Mouse (Mus musculus): ENCODE data around the gene Ppp1cc. TPM values are rescaled to one million over a fixed set of nuclear protein-coding genes. Genes with fewer than 3 reads are reported as not detected.
A peak's percentile ranks its signal among the peaks of the same experiment; 100 is the strongest.

Ppp1cc gene
- polyA plus RNA-seq, 2 experiments: 119 to 139 TPM

- TF ChIP-seq EP300 (IDR thresholded peaks at IDR 0.05; ENCODE audit: low read depth) (no peak), CTCF (IDR thresholded peaks at IDR 0.05; ENCODE audit: low read depth) (no peak)
- no peak for DNase-seq (ENCODE audit: low read depth in 3 of 3, low spot score in 3 of 3)
- Histone ChIP-seq H3K9ac (replicated peaks) (peak overlapping the region; percentile 9; the same call in 1 of the 2 replicates), H3K27ac (no peak overlapping the region), H3K36me3 (replicated peaks; ENCODE audit: control insufficient read depth, insufficient read depth, low read depth) (no peaks in the 10 kb centered on the region), H3K27me3 (ENCODE audit: control insufficient read depth, insufficient read depth, low read length) (no peaks in the 10 kb centered on the region), H3K9me3 (ENCODE audit: control insufficient read depth, low read length) (no peaks in the 10 kb centered on the region), H3K4me2 (ENCODE audit: low read depth) (peak overlapping the region; percentile 71), H3K4me1 (replicated peaks; ENCODE audit: control insufficient read depth in 2 of 2, insufficient read depth in 2 of 2, low read length in 1 of 2) (peaks cover 4 to 8% of the 10 kb centered on the region in 2 experiments; a peak in 1 of 4 replicates), H3K4me3 (ENCODE audit: insufficient read depth in 1 of 2, low read depth in 2 of 2, low read length in 2 of 2) (no peak overlapping the region)
- 57% methylated on average over 4 of the region's 4 CpGs for WGBS (ENCODE audit: insufficient replicate concordance)
- ATAC-seq (ENCODE audit: insufficient read depth): no peak
Observed at GRCm38 (mm10) chr5:122144825-122145224, 13.3 kb upstream of the Ppp1cc start.

- Histone ChIP-seq H3K9me3 (ENCODE audit: control insufficient read depth, low read length) (no peaks in the 10 kb centered on the region), H3K27ac (peak overlapping the region; percentile 58), H3K27me3 (ENCODE audit: control insufficient read depth, insufficient read depth, low read length) (no peaks in the 10 kb centered on the region), H3K4me3 (ENCODE audit: insufficient read depth in 1 of 2, low read depth in 2 of 2, low read length in 2 of 2) (peak overlapping the region; percentile 57 to 59), H3K9ac (replicated peaks) (peak overlapping the region; percentile 61), H3K4me2 (ENCODE audit: low read depth) (peak overlapping the region; percentile 71), H3K36me3 (replicated peaks; ENCODE audit: control insufficient read depth, insufficient read depth, low read depth) (no peaks in the 10 kb centered on the region), H3K4me1 (replicated peaks; ENCODE audit: control insufficient read depth in 2 of 2, insufficient read depth in 2 of 2, low read length in 1 of 2) (peaks cover 4 to 8% of the 10 kb centered on the region in 2 experiments; a peak in 1 of 4 replicates)
- WGBS (ENCODE audit: insufficient replicate concordance): 8% methylated on average over 15 of the region's 15 CpGs
- DNase-seq (ENCODE audit: low read depth in 3 of 3, low spot score in 3 of 3): peak in 1 of 3 experiments; percentile 63
- TF ChIP-seq EP300 (IDR thresholded peaks at IDR 0.05; ENCODE audit: low read depth): 0 out of 2 replicates have a peak, but pooled peaks have one; percentile 31
- no peak for TF ChIP-seq CTCF (IDR thresholded peaks at IDR 0.05; ENCODE audit: low read depth)
- peak; percentile 74; the same call in 1 of the 2 replicates for ATAC-seq (ENCODE audit: insufficient read depth)
Observed at GRCm38 (mm10) chr5:122145381-122146055, 12.6 kb upstream of the Ppp1cc start.

- no peak for ATAC-seq (ENCODE audit: insufficient read depth)
- no peaks in the 10 kb centered on the region for H3K27me3 ChIP-seq (ENCODE audit: control insufficient read depth, insufficient read depth, low read length)
- no peak overlapping the region; the same call in 1 of the 2 replicates for H3K9ac ChIP-seq (replicated peaks)
- H3K36me3 ChIP-seq (replicated peaks; ENCODE audit: control insufficient read depth, insufficient read depth, low read depth): no peaks in the 10 kb centered on the region
- no peak overlapping the region for H3K27ac ChIP-seq
- no peaks in the 10 kb centered on the region for H3K9me3 ChIP-seq (ENCODE audit: control insufficient read depth, low read length)
- H3K4me1 ChIP-seq (replicated peaks; ENCODE audit: control insufficient read depth in 2 of 2, insufficient read depth in 2 of 2, low read length in 1 of 2): peaks cover 4 to 8% of the 10 kb centered on the region in 2 experiments; a peak in 1 of 4 replicates
- peak overlapping the region; percentile 71 for H3K4me2 ChIP-seq (ENCODE audit: low read depth)
- DNase-seq (ENCODE audit: low read depth in 3 of 3, low spot score in 3 of 3): no peak
- 19% methylated on average over 10 of the region's 10 CpGs for WGBS (ENCODE audit: insufficient replicate concordance)
- peak overlapping the region in 1 of 2 experiments; percentile 59; a peak in 2 of 4 replicates for H3K4me3 ChIP-seq (ENCODE audit: insufficient read depth in 1 of 2, low read depth in 2 of 2, low read length in 2 of 2)
- TF ChIP-seq CTCF (IDR thresholded peaks at IDR 0.05; ENCODE audit: low read depth): no peak
- TF ChIP-seq EP300 (IDR thresholded peaks at IDR 0.05; ENCODE audit: low read depth): no peak
Observed at GRCm38 (mm10) chr5:122146056-122146580, 12.0 kb upstream of the Ppp1cc start.

GRCm38 (mm10) chr5:122146609-122147008, 11.5 kb upstream of the Ppp1cc start:
- H3K27ac ChIP-seq: no peak overlapping the region
- H3K4me1 ChIP-seq (replicated peaks; ENCODE audit: control insufficient read depth in 2 of 2, insufficient read depth in 2 of 2, low read length in 1 of 2): peaks cover 4 to 8% of the 10 kb centered on the region in 2 experiments; a peak in 1 of 4 replicates
- no peaks in the 10 kb centered on the region for H3K9me3 ChIP-seq (ENCODE audit: control insufficient read depth, low read length)
- no peaks in the 10 kb centered on the region for H3K27me3 ChIP-seq (ENCODE audit: control insufficient read depth, insufficient read depth, low read length)
- no peak overlapping the region for H3K4me2 ChIP-seq (ENCODE audit: low read depth)
- no peak overlapping the region for H3K4me3 ChIP-seq (ENCODE audit: insufficient read depth in 1 of 2, low read depth in 2 of 2, low read length in 2 of 2)
- H3K36me3 ChIP-seq (replicated peaks; ENCODE audit: control insufficient read depth, insufficient read depth, low read depth): no peaks in the 10 kb centered on the region
- no peak for ATAC-seq (ENCODE audit: insufficient read depth)
- H3K9ac ChIP-seq (replicated peaks): no peak overlapping the region
- no peak for DNase-seq (ENCODE audit: low read depth in 3 of 3, low spot score in 3 of 3)
- TF ChIP-seq EP300 (IDR thresholded peaks at IDR 0.05; ENCODE audit: low read depth) (no peak), CTCF (IDR thresholded peaks at IDR 0.05; ENCODE audit: low read depth) (no peak)

GRCm38 (mm10) chr5:122148107-122148506, 10.0 kb upstream of the Ppp1cc start:
- TF ChIP-seq CTCF (IDR thresholded peaks at IDR 0.05; ENCODE audit: low read depth) (no peak), EP300 (IDR thresholded peaks at IDR 0.05; ENCODE audit: low read depth) (no peak)
- no peak overlapping the region for H3K4me3 ChIP-seq (ENCODE audit: insufficient read depth in 1 of 2, low read depth in 2 of 2, low read length in 2 of 2)
- DNase-seq (ENCODE audit: low read depth in 3 of 3, low spot score in 3 of 3): no peak
- no peak overlapping the region for H3K4me2 ChIP-seq (ENCODE audit: low read depth)
- H3K4me1 ChIP-seq (replicated peaks; ENCODE audit: control insufficient read depth in 2 of 2, insufficient read depth in 2 of 2, low read length in 1 of 2): peaks cover 2 to 8% of the 10 kb centered on the region in 2 experiments; a peak in 1 of 4 replicates
- no peaks in the 10 kb centered on the region for H3K36me3 ChIP-seq (replicated peaks; ENCODE audit: control insufficient read depth, insufficient read depth, low read depth)
- no peak overlapping the region for H3K9ac ChIP-seq (replicated peaks)
- no peaks in the 10 kb centered on the region for H3K27me3 ChIP-seq (ENCODE audit: control insufficient read depth, insufficient read depth, low read length)
- H3K9me3 ChIP-seq (ENCODE audit: control insufficient read depth, low read length): no peaks in the 10 kb centered on the region
- ATAC-seq (ENCODE audit: insufficient read depth): no peak
- WGBS (ENCODE audit: insufficient replicate concordance): 38% methylated on average over 1 of the region's 1 CpGs
- no peak overlapping the region for H3K27ac ChIP-seq
